Mouse (Mus musculus) inflammation-experienced regulatory T-cells, adult 16 weeks (primary cell): ENCODE measurements around the gene Vmn2r101. TPM values are rescaled to one million over a fixed set of nuclear protein-coding genes. Genes with fewer than 3 reads are reported as not detected.

Source experiments
- polyA plus RNA-seq: library from polyadenylated mRNA; unstranded; fragments of 100-300 nt; shearing (Covaris generic); gene quantifications from one replicate; pipeline ENCODE4 v1.2.1, GENCODE M21; 2017

The Vmn2r101 gene
- polyA plus RNA-seq = not detected

DNA sequence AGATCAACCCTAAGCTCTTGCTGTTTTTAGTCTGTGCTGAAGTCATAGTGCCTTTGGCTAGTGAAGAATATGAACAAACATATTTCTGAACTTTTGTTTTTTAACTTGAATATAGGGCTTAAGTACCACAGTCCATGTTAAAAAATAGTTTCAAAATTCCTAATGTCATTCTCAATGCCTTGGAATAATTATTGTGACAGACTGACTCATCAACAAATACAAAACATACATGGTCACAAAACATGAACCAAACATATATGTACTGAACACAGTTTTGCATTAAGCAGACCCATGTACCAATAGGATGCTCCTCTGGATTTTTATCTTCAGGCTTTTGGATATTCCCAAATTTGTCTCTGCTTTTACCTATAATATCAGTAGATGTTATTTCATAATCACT is at the start of gene Vmn2r101:
Vmn2r101 (plus strand) TSS at position 301 of the 400 bp plus-strand sequence.

GRCm38 (mm10) chr17:19660028-19660427 is 83.0 kb downstream of the Vmn2r101 start, which contains the start of gene Vmn2r102:
Vmn2r102 (plus strand) TSS chr17:19660328.

Other genes with a start within 250 kb of the Vmn2r101 start
- not detected for gene Vmn2r99, start 215.3 kb upstream of the Vmn2r101 start, polyA plus RNA-seq
- gene Vmn2r100, start 72.5 kb upstream of the Vmn2r101 start, polyA plus RNA-seq = 0.66 TPM
- gene Vmn2r102, start 83.1 kb downstream of the Vmn2r101 start, polyA plus RNA-seq = not detected
- gene Vmn2r103, start 196.1 kb downstream of the Vmn2r101 start, polyA plus RNA-seq = not detected